Mouse (Mus musculus) testis, adult 2 months (tissue): ENCODE data around the gene Fbxl7.

Experiments used
- CTCF ChIP-seq: fragments of 200-500 bp; IDR thresholded peaks from 2 replicates; pipeline ENCODE4 v1.5.1; 2012; ENCODE audit warnings: low read depth, mild to moderate bottlenecking, inconsistent platforms, low read length, moderate library complexity; ENCODE audit not compliant: control insufficient read depth, insufficient read depth, insufficient replicate concordance
- POLR2A ChIP-seq: fragments of 200-500 bp; IDR thresholded peaks from 2 replicates; pipeline ENCODE4 v1.6.1; 2012; ENCODE audit warnings: low read depth, mild to moderate bottlenecking, inconsistent platforms, low read length, moderate library complexity; ENCODE audit not compliant: control insufficient read depth

DNA sequence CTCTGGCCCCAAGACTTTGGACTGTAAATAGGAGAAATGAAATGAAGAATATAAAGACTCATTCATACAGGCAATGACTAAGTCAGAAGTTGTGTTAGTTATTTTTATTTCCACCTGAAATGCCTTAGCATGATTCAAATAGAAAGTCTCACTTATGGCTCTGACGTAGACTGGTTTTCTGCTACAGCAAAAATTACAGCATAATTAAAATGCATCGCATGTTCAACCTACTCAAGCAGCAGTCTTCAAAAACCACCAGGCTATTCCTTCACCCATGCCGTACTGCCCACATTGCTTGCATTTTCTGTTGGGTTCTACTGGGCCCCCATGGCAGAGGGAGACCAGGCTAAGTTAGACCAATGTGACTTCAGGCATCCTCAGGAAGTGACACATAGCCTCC lies 146.9 kb downstream of the Fbxl7 start:
- TF ChIP-seq CTCF (no peak), POLR2A (no peak)
